13 mouse cellular contexts compared by ENCODE assay signal in genomic region chr3:100736539-100736938, GRCm38 (mm10). TPM values are rescaled to one million over a fixed set of nuclear protein-coding genes. Genes with fewer than 3 reads are reported as not detected.
A peak's percentile ranks its signal among the peaks of the same experiment; 100 is the strongest.
DNase-seq lines count a peak whose midpoint lies in the region.
"Had no signal": no experiment of that assay in that cellular context is flagged by ENCODE, and none has a peak within 500 bp of the region (broad histone marks: within the 10 kb centered on the region; RNA-seq: fewer than 3 reads in every experiment).

No protein-coding gene starts in this region.

- peak; percentile 54 for DNase-seq in heart, adult 11 months
- DNase-seq in heart, adult 18-20 months = no peak
- peak; percentile 40 to 65 for DNase-seq in layer of hippocampus, adult 18-20 months (ENCODE audit: low spot score in 2 of 2)
- DNase-seq in layer of hippocampus, adult 9-10 months (ENCODE audit: low spot score) = no peak
- DNase-seq in brain, adult 2 months (ENCODE audit: low read depth, low spot score) = peak; percentile 50
- no peak for DNase-seq in cerebellum, postnatal 14 days
- DNase-seq: adrenal gland, postnatal 10 days; adrenal gland, postnatal 36 days; B cell, adult 2 months; cerebellum, adult 11-12 months; cerebellum, adult 8-10 months; cerebellum, postnatal 10 days; gastrocnemius, postnatal 25 days had no signal

RNA-seq across cellular contexts. Expression of gene Man1a2, which starts 51.2 kb away (rescaled TPM):
- total RNA-seq in heart, adult 18-20 months (2021) = 10 to 100 TPM; 44.9 to 45.8 TPM
- total RNA-seq in layer of hippocampus, adult 18-20 months (2021) = 100 to 1,000 TPM; 112 to 123 TPM

Comparison
In these comparisons a context has a peak if more than half of its experiments do, and no peak if none do; other contexts are left out.
1. DNase-seq: peak in heart, adult 11 months (single experiment), layer of hippocampus, adult 18-20 months (2 of 2) and brain, adult 2 months (single experiment); none in heart, adult 18-20 months (0 of 2), layer of hippocampus, adult 9-10 months (single experiment) and cerebellum, postnatal 14 days (0 of 2).